Mouse (Mus musculus): ENCODE results near the gene Fgfr1op. TPM values are rescaled to one million over a fixed set of nuclear protein-coding genes. Genes with fewer than 3 reads are reported as not detected.
"Not testable (repeated sequence)": the region's sequence is repeated elsewhere in the genome, so short reads cannot be mapped to it uniquely, and the experiment has no call there.

Gene Fgfr1op
- polyA plus RNA-seq (2012; rRNA removed): 14.9 and 16.5 TPM in 2 replicates

DNA sequence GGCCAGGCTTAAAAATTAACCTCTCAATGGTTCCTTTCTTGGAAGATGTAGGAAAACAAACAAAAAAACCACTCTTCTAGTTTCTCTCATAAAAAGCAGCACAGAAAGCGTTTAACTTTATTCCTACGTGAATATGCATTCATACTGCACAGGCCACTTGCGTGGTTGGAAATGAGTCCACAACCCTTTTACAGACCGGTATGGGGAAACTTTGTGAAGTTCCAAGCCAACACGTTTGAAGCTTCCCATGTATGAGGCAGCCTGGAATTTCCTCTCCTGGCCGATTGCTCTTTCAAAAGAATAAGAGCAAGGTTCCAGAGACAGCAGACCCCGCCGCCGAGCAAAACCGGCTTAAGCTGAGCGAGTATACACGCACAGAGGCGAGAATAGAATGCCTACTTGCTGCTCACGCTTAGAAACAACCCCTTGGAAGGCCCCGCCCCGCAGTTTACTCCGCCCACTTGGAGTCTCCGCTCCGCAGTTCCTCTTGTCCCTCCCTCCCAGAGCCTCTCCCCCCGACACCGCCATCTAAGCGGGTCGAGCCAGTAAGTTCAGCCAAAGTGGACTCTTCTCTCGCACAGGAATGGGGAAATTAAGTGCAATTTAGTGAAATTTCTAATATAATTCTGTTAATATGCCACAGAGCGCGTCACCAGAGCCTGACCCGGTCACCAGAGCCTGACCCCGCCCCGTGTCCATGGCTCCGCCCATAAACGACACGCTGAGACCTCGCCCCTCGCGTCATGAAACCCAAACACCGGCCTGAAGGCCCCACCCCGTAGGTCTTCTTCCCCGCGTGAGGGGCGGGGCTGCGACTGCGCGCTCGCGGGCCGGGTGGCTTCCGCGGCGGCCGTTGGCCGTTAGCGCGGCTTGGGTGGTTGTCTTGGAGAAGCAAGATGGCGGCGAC is at the start of gene Fgfr1op:
Gene Fgfr1op (plus strand): TSS at position 801 of the 907 bp plus-strand sequence.
- peak; percentile 28 to 66 for DNase-seq (ENCODE audit: extremely low spot score in 1 of 2, low spot score in 1 of 2)

DNA sequence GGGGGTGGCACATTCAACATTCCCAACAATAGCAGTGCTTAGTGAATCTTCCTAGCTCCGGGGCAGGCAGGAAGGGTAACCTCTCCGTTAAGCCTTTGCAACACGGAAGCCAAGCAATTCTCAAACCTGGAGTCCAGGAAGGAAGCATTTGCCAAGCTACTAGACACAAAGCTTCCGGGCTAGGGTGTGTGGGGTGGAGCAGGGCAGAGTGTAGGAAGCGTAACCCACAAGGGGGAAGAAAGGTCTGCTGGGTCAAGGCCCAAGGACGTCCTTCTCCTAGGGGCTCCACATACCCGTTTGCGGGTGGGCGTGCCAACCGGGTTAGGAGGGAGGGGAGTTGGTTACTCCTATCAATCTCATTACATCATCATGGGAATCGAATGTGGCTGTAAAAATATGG is 48.9 kb upstream of the Fgfr1op start:
- DNase-seq (ENCODE audit: extremely low spot score in 1 of 2, low spot score in 1 of 2): not testable (repeated sequence)

DNA sequence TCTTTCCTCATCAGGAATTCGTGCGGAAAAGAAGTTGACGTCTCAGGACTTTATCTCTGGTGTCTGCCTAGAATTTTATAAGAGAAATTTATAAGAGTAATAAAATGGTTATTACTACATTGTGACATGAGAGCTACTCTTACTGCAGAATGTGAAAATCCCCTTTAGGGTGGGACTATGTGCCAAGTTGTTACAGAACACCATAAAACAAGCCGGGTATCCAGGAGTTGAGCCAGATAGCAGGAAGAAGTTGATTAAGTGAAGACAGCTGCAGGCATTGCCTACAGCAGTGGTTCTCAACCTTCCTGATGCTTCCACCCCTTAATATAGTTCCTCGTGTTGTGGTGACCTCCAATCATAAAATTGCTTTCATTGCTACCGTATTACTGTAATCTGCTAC is 48.4 kb upstream of the Fgfr1op start:
- DNase-seq (ENCODE audit: extremely low spot score in 1 of 2, low spot score in 1 of 2): not testable (repeated sequence)

DNA sequence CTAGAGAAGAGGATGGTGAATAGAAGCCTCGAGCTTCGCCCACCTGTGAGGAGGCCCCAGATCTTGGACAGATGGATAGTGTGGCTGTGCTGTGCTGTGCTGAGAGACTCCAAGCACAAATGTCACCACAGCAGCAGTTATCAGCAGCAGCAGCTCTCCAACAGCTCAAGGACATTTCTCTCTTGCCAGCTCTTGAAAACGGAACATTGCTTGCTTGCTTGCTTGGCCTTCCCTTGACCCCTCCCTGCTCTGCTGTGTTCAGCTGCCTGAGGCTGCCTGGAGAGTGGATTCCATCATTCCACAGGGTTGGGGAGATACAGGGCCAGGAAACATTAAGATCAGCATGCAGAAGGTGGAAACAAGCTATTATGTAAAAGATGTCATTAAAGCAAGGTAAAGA is 42.3 kb upstream of the Fgfr1op start:
- DNase-seq (ENCODE audit: extremely low spot score in 1 of 2, low spot score in 1 of 2): not testable (repeated sequence)

DNA sequence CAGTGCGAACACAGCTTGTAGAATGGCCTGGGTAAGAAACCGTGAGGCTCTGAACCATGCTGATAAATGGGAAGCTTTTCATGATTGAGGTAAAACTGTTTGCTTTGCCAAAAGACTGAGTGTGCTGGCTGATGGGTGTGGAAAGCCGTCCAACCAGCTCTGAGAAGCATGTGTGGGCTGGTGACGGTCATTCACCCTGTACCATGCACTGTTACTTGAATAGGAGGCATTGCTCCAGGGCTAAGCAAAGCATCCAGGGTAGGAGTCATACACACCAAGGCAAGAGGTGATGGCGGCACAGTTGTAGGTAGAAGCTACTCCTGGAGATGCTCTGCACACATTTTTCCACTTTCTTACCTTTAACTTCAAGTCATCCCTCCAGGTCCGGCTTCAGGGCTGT is 40.7 kb upstream of the Fgfr1op start:
- DNase-seq (ENCODE audit: extremely low spot score in 1 of 2, low spot score in 1 of 2): not testable (repeated sequence)

DNA sequence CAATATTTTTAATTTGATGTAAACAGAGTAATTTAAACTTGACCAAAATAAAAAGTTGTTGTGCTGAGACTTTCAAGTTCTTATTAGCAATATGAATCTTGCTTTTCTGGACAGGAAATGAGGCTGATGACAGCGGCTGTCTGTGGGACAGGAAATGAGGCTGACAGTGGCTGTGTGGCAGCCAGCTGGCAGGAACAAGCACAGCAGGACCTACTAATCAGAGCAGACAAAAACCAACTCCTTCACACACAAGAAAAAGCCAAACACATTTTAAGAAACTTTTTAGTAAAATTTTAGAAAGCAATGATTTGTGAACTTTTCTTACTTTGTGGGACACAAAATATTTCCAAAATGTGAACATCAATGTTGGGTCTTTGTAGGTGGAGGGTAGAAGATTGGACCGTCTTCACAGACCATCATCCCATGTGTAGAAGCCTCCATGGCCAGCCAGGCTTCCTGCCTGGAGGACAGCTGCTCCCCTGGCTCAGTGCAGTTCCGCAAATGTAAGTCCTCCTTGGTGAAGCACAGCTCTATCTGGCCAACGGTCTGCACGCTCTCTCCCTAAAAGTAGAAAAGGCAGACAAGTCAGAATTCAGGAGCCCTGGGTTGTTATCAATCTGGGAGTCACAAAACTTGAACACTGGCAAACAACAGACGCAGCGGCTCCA is 36.8 kb upstream of the Fgfr1op start:
- not testable (repeated sequence) for DNase-seq (ENCODE audit: extremely low spot score in 1 of 2, low spot score in 1 of 2)

DNA sequence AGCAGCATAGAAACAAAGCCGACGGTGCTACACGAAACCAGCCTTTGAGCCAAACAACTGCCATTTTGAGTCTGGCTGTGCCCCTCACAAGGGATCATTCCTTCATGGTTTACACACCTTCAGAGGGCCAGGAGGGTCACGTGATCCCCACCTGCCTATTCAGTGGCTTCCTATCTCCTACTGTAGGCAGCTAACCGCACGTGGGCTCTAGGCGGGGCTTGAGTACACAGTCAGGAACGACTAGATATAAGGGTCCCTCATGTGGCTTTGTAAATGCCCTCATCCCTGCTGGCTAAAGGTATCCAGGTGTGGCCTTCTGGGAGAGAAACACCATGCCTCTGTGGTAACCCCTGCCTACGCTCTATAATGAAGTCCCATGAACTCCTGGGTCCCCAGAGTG is 35.7 kb upstream of the Fgfr1op start:
- DNase-seq (ENCODE audit: extremely low spot score in 1 of 2, low spot score in 1 of 2): not testable (repeated sequence)

DNA sequence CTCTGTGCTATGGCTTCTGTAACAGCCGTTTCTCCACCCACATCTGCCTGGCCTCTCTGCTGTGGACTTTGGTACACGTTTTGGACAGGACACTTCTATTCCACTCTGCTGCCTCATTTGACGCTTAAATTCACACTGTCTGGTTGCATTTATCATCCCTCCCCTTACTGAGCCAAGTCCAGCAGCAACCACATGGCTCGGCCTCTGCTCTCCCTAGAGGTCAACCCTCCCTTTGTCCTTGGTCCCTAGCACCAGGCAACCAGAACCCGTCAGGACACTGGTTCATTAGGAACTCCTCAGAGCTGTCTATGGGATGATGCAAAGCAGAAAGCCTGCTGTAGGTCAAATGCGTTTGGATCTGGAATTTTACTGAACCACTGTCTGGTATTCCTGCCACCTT is 34.5 kb upstream of the Fgfr1op start:
- DNase-seq (ENCODE audit: extremely low spot score in 1 of 2, low spot score in 1 of 2): not testable (repeated sequence)

DNA sequence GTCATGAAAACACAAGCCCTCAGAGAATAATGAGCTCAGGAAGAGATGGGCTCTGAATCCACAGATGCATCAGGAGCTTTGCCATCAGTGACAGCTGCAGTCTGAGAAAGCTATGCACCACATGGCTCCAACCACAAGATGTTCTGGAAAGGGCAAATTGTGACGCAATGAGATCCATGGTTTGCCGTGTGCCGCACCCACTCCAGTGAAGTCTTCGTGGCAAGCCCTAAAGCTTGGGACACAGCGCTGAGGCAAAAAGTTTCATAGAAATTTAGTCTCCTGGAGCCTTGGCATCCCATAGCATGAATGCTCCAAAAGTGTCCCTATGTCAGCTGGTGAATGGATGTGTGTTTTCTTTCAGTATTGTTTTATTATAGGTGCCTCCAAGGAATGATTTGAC is 27.2 kb upstream of the Fgfr1op start:
- DNase-seq (ENCODE audit: extremely low spot score in 1 of 2, low spot score in 1 of 2): not testable (repeated sequence)

DNA sequence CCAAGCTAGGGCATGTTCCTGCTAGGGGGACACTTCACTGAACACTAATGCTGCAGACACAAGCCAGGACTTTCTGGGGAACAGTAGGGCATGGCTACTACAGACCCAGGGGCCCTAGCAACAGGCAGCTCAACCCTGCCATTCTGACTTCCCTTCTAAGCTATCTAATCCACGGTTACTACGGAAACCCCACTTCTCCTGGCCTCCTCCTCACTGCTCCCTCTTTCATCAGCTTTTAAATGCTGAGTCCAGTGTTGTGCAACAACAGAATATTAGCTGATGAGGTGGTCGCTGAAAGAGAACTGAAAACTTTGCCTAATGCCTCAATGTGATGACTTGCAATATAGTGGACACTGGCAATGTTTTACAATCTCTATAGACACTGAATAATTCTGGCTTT is 25.1 kb upstream of the Fgfr1op start:
- not testable (repeated sequence) for DNase-seq (ENCODE audit: extremely low spot score in 1 of 2, low spot score in 1 of 2)

DNA sequence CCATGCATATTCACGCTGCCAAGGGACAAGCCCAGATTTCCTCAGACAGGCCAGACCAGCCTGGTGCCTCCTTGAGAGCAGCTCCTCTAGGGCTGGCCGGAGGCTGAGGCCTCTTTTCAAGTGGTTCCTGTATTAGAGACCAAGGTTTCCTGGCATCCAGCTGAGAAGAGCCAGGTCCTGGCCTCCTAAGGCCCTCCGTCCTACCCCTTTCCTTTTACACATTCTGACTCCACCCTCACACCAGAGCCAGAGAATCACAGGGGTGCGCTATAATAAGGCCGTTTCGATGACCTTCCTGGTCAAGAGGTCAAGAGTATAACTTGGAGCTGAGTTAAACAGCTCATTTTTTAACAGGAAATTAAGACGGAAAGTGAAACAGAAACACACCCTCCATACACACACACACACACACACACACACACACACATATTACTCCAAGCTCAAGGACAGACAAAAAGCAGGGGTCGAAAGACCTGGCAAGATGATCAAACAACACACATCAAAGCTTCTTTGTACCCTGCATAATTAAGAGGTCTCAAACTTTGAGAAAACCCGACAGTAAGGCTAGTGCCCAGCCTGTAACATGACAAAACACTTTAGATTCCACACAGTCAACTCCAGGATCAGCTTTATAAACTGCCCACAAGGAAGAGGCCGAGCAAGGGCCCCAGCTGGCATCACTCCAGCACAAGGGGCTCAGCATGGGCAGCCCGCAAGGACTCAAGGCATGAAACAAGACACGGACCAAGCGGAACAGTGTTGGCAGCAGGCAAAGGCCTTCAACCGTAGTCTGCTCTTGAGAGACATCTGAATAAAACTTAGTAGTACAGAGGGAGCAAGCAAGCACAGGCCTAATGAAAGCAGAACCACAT is 21.3 kb upstream of the Fgfr1op start:
- not testable (repeated sequence) for DNase-seq (ENCODE audit: extremely low spot score in 1 of 2, low spot score in 1 of 2)

DNA sequence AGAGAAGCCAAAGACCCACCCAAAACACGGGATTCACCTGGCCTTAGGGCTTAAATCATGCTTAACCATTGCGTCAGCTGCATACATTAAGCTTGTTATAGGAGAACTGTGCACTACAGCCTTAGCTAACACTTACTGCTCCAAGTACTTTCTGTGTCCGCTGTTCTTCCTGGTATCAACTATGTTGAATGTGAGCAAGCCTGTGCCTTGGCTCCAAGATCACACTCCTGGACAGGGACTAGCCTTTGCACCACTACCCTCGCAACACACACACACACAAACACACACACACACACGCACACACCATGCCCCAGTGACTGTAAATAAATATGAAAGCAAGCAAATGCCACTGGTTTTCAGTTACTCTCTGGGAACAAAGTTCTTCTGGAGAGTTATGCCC is 18.4 kb upstream of the Fgfr1op start:
- not testable (repeated sequence) for DNase-seq (ENCODE audit: extremely low spot score in 1 of 2, low spot score in 1 of 2)

DNA sequence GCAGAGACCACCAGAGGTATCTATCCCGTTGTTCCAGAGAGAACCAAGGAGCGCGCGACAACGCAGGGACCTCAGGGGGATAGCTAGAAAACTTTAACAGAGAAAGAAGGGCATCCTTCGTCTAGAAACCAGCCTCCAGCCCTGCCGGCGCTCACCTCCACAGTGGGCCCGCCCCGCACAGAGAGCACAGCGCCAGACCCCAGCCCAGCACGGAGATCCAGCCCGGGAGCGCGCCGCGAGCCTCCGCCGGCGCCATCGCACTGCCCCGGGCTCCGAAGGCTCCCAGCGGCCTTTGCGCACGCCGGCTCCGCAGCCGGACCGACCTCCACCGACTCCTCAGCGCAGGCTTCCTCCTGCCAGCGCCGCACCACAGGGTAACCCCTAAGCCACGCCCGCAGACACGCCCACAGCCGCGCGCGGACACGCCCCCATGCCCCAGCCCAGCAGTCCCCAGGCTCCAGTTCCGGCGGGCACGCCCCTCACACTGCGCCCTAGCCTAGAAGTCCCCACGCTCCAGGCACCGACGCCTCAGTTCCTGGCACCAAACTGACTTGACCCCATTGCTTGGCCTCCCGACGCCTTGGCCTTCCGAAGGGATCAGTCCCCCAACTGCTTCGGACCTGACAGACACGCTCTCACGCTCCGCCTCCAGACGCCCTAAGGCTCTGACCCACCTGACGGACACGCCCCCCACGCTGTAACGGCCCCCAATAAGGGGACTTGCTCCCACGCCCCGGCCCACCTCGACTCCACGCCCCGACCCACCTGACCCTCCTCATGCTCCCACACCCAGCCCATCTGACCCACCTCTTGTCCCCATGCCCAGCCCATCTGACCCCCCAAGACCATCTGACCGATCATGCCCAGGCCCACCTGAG is 17.6 kb upstream of the Fgfr1op start, which contains the start of the genes Gm49673 and Rnaset2a:
Gene Gm49673 (minus strand): TSS at position 350 of the 878 bp plus-strand sequence.
Gene Rnaset2a (minus strand): TSS at position 659 of the 878 bp plus-strand sequence.
- DNase-seq (ENCODE audit: extremely low spot score in 1 of 2, low spot score in 1 of 2): not testable (repeated sequence)

DNA sequence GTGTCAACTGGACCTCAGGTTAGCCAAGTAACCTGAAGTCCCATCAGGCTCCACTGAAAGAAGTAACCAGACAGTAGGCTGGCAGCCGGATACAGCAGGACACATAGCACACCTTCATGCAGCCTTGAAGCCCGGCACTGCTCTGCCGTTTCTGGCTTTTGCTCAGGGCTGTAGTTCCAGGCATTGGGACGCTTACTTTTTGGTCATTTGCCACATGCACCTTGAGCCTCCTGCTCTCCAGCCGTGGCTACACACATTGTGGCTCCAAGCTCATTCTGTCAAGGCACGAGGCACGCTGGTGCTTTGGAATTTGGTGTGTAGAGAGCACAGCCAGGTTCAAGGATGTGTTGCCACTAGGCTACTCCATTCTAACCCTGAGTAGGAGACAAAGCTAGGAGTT is 10.3 kb upstream of the Fgfr1op start:
- DNase-seq (ENCODE audit: extremely low spot score in 1 of 2, low spot score in 1 of 2): not testable (repeated sequence)

DNA sequence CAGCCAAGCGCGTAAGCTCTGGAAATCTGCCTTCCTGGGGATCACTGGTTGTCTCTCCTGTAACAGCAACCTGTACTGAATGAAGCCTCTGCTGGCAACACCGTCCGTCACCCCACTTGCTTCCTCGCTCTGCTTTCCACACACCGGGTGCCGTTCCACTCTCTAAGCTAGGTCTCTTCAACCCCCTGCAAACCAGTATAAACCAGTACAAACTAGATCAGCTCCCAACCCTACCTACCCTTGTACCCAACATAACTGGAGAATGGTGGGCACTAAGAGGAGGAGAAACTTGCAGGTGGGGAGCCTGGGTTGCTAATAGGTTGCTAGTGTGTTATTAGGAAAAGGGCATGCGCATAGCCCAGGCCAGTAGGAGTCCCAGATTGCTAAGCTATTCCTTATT is 9.3 kb upstream of the Fgfr1op start:
- not testable (repeated sequence) for DNase-seq (ENCODE audit: extremely low spot score in 1 of 2, low spot score in 1 of 2)

DNA sequence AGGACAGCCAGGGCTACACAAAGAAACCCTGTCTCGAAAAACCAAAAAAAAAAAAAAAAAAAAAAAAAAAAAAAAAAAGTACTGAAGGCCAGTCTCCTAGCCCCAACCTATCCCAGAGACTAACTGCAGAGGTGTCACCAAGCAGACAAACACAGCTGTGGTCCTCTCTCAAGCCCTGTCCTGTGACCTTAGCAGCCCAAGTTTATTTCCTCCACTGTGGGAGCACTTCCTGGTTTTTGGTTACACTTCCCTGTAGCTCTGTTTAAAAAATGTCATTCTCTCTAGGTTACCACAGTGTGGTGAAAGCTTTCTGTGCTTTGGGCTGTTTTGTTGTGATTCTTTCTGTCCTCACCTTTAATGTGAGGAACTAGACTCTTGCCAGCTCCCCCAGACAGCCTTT is 6.7 kb upstream of the Fgfr1op start:
- DNase-seq (ENCODE audit: extremely low spot score in 1 of 2, low spot score in 1 of 2): not testable (repeated sequence)

DNA sequence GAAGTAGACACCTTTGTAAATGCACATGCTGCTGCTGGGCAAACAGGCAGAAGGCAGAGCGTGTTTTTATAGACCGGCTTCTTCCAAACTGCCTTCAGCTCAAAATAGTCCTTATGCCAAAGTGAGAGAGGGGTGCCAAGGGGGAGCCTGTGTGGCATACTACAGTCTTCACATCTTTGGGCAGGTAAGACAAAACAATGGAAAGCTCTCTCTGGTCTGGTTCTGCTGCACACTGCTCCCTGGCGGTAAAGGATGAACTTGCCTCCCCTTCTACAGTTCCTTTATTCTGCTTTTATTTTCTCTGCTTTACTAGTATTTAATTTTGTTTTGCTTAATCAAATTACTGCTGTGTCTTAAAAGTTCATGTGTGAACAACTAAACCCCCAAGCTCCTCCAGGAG is 4.3 kb upstream of the Fgfr1op start:
- peak in 1 of 2 experiments; percentile 69 for DNase-seq (ENCODE audit: extremely low spot score in 1 of 2, low spot score in 1 of 2)

DNA sequence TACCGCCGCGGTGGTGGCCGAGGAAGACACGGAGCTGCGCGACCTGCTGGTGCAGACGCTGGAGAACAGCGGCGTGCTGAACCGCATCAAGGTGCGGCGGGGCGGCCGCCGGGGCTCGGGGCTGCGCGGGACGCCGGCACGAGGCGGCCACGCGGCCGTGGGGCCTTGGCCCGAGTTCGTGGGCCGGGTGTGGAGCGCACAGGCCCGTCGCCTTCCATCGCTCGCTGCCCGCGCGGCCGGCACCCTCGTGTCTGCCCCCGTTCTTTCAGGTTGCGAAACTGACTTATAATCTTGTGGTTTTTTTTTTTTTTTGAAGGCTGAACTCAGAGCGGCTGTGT is 276 bp downstream of the Fgfr1op start:
- peak in 1 of 2 experiments; percentile 15 for DNase-seq (ENCODE audit: extremely low spot score in 1 of 2, low spot score in 1 of 2)

DNA sequence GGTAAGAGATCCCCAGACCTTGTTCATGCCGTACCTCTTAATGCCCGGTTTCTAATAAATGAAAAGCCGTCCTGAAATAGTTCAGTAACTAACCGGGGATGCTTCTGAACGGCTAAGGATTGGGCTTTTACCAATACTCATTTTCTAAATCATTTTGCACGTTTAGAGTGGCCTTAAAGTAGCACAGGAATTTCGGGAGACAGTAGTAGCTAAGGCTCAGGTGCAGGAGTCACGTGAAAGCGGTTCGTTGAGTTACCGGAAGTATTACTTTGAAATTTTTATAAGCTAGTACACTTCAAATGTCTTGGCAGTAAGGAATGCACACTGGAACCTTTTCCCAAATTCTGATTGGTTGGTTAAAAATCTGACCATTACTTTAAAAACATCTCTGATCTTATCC is 676 bp downstream of the Fgfr1op start:
- DNase-seq (ENCODE audit: extremely low spot score in 1 of 2, low spot score in 1 of 2): not testable (repeated sequence)

DNA sequence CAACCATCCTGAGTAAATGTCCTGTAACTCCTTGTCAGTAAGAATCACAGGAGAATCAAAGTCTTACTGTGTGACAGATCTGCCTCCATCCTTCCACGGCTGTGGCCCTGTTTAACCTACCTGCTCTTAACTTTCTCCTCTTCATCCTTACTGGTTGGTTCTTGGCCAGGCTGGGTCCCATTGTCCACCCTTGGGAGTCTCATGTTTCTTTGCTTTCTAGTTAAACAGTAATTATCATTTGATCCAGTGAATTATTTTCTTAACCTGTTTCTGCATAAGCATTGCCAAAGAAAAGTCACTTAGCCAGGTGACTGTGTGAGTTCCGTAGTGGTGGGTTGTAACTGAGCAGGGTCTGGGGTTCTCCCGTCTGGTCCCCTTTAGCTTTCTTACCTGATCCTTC is 1.2 kb downstream of the Fgfr1op start:
- DNase-seq (ENCODE audit: extremely low spot score in 1 of 2, low spot score in 1 of 2): not testable (repeated sequence)

All from frontal cortex, adult 2 months (tissue).